Mouse (Mus musculus) small intestine, adult 2 months (tissue): ENCODE results near the gene Col28a1. TPM values are rescaled to one million over a fixed set of nuclear protein-coding genes. Genes with fewer than 3 reads are reported as not detected.

ENCODE experiments used
- H3K27ac ChIP-seq: fragments of 200-500 bp; 2 replicates; pipeline ENCODE4 v1.5.1; 2012; ENCODE audit warnings: low read depth, low read length, control low read depth, inconsistent platforms; ENCODE audit not compliant: insufficient read depth
- H3K27me3 ChIP-seq: fragments of 200-500 bp; 2 replicates; pipeline ENCODE4 v1.6.1; 2012; ENCODE audit warnings: mild to moderate bottlenecking, moderate library complexity, low read length, inconsistent platforms; ENCODE audit not compliant: control insufficient read depth, insufficient read depth
- H3K36me3 ChIP-seq: fragments of 200-500 bp; 2 replicates; pipeline ENCODE4 v1.6.1; 2012; ENCODE audit warnings: mild to moderate bottlenecking, low read length, control low read depth, inconsistent platforms; ENCODE audit not compliant: control insufficient read depth, insufficient read depth
- H3K4me1 ChIP-seq: fragments of 200-500 bp; 2 replicates; pipeline ENCODE4 v1.6.1; 2012; ENCODE audit warnings: low read length, inconsistent platforms, mixed read lengths; ENCODE audit not compliant: control insufficient read depth, insufficient read depth, insufficient read length
- H3K4me3 ChIP-seq: fragments of 200-500 bp; 2 replicates; pipeline ENCODE4 v1.5.1; 2012; ENCODE audit warnings: low read depth, mild to moderate bottlenecking, control low read depth, inconsistent platforms, low read length, moderate library complexity
- CTCF ChIP-seq: fragments of 200-500 bp; IDR thresholded peaks from 2 replicates; pipeline ENCODE4 v1.5.1; 2012; ENCODE audit warnings: low read depth, mild to moderate bottlenecking, control low read depth, inconsistent platforms, low read length, moderate library complexity, mixed read lengths; ENCODE audit not compliant: insufficient replicate concordance, insufficient read length; ENCODE audit errors: extremely low read depth
- POLR2A ChIP-seq: fragments of 200-500 bp; IDR thresholded peaks from 2 replicates; pipeline ENCODE4 v1.6.1; 2012; ENCODE audit warnings: low read depth, mild to moderate bottlenecking, control low read depth, inconsistent platforms, low read length, moderate library complexity
- WGBS: fragments of 180-500 bp; shearing (Covaris S2); methylation state at CpG from one replicate; pipeline ENCODE4 v1.1.7; 2018; 5-methylcytosine and 5-hydroxymethylcytosine counted together
- polyA plus RNA-seq: library from polyadenylated mRNA; depleted of rRNA; stranded (reverse); fragments of >200 nt; gene quantifications from 2 replicates; pipeline ENCODE4 v1.2.3, GENCODE M21; 2012; rRNA removed

Col28a1 gene
- polyA plus RNA-seq = 0.03 and 0.06 TPM in 2 replicates

GRCm38 (mm10) chr6:8192517-8192916, at the start of gene Col28a1:
Gene Col28a1 (minus strand): TSS chr6:8192617.
- H3K4me3 ChIP-seq = no peak within 1 kb of the TSS
- H3K27ac ChIP-seq = no peak within 1 kb of the TSS
- no peaks in the 10 kb centered on the region for H3K4me1 ChIP-seq
- H3K36me3 ChIP-seq = no peaks in the 10 kb centered on the region
- H3K27me3 ChIP-seq = no peaks in the 10 kb centered on the region
- TF ChIP-seq CTCF (no peak), POLR2A (no peak)

GRCm38 (mm10) chr6:8228596-8228995, 36.2 kb upstream of the Col28a1 start:
- 94% methylated on average over 3 of the region's 3 CpGs for WGBS
- Histone ChIP-seq H3K27me3 (no peaks in the 10 kb centered on the region), H3K36me3 (peaks cover 26% of the 10 kb centered on the region)

GRCm38 (mm10) chr6:8227035-8227434, 34.6 kb upstream of the Col28a1 start:
- Histone ChIP-seq H3K27ac (no peak overlapping the region), H3K36me3 (peaks cover 21% of the 10 kb centered on the region), H3K27me3 (no peaks in the 10 kb centered on the region), H3K4me1 (no peaks in the 10 kb centered on the region), H3K4me3 (no peak overlapping the region)
- 79% methylated on average over 3 of the region's 3 CpGs for WGBS
- no peak for TF ChIP-seq CTCF
- no peak for TF ChIP-seq POLR2A

More at GRCm38 (mm10) chr6:8228596-8228995, 36.2 kb upstream of the Col28a1 start:
- Histone ChIP-seq H3K27ac (no peak overlapping the region), H3K4me1 (no peaks in the 10 kb centered on the region), H3K4me3 (no peak overlapping the region)
- TF ChIP-seq CTCF = no peak
- no peak for TF ChIP-seq POLR2A

- WGBS = 95% methylated on average over 3 of the region's 3 CpGs
- Histone ChIP-seq H3K27ac (no peak overlapping the region), H3K36me3 (peaks cover 8% of the 10 kb centered on the region; the same call in 1 of the 2 replicates), H3K4me1 (peaks cover 2% of the 10 kb centered on the region; the same call in 1 of the 2 replicates), H3K4me3 (no peak overlapping the region), H3K27me3 (no peaks in the 10 kb centered on the region)
- TF ChIP-seq CTCF (no peak), POLR2A (no peak)
Observed at GRCm38 (mm10) chr6:8210661-8211060, 18.2 kb upstream of the Col28a1 start.

- no peak for TF ChIP-seq POLR2A
- TF ChIP-seq CTCF = no peak
- Histone ChIP-seq H3K27me3 (no peaks in the 10 kb centered on the region), H3K36me3 (peaks cover 5% of the 10 kb centered on the region; the same call in 1 of the 2 replicates), H3K27ac (peak overlapping the region; percentile 56), H3K4me1 (peaks cover 2% of the 10 kb centered on the region; the same call in 1 of the 2 replicates), H3K4me3 (peak overlapping the region; percentile 96)
- 11% methylated on average over 10 of the region's 10 CpGs for WGBS
Observed at GRCm38 (mm10) chr6:8209866-8210186, 17.4 kb upstream of the Col28a1 start.

GRCm38 (mm10) chr6:8209047-8209865, 16.8 kb upstream of the Col28a1 start, which contains the start of gene Mios:
Gene Mios (plus strand): TSS chr6:8209222.
- Histone ChIP-seq H3K36me3 (peaks cover 2% of the 10 kb centered on the region; the same call in 1 of the 2 replicates), H3K4me1 (peaks cover 2% of the 10 kb centered on the region; the same call in 1 of the 2 replicates), H3K27me3 (no peaks in the 10 kb centered on the region), H3K4me3 (peak within 1 kb of the TSS; percentile 96), H3K27ac (peak within 1 kb of the TSS; percentile 56)
- peak; percentile 18; the same call in 1 of the 2 replicates for TF ChIP-seq POLR2A
- peak; percentile 31; the same call in 1 of the 2 replicates for TF ChIP-seq CTCF
- under 1% methylated on average over 90 of the region's 90 CpGs for WGBS

DNA sequence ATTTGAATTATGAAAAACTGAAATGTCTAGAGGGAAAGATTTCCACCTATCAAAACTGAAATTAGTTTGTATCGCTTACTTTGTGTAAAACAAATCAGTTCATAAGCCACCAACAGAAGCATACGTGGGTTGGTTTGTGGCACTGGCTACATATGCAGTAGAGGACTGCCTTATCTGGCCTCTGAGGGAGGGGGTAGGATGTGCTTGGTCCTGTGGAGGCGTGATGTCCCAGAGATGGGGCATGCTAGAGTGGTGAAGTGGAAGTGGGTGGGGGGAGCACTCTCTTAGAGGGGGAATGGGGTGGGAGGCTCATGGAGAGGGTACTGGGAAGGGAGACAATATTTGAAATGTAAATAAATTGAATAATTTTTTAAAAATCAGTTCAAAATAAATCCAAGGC, 2.5 kb downstream of the Col28a1 start:
- Histone ChIP-seq H3K4me1 (no peaks in the 10 kb centered on the region), H3K4me3 (no peak overlapping the region), H3K36me3 (no peaks in the 10 kb centered on the region), H3K27me3 (no peaks in the 10 kb centered on the region), H3K27ac (no peak overlapping the region)
- WGBS = 63% methylated on average over 3 of the region's 3 CpGs
- TF ChIP-seq CTCF (no peak), POLR2A (no peak)
